Mouse (Mus musculus): ENCODE results near the gene Hnrnpr. TPM values are rescaled to one million over a fixed set of nuclear protein-coding genes. Genes with fewer than 3 reads are reported as not detected.

Gene Hnrnpr
- polyA plus RNA-seq, 1 experiment from 2014 or later, result 207 TPM

DNA sequence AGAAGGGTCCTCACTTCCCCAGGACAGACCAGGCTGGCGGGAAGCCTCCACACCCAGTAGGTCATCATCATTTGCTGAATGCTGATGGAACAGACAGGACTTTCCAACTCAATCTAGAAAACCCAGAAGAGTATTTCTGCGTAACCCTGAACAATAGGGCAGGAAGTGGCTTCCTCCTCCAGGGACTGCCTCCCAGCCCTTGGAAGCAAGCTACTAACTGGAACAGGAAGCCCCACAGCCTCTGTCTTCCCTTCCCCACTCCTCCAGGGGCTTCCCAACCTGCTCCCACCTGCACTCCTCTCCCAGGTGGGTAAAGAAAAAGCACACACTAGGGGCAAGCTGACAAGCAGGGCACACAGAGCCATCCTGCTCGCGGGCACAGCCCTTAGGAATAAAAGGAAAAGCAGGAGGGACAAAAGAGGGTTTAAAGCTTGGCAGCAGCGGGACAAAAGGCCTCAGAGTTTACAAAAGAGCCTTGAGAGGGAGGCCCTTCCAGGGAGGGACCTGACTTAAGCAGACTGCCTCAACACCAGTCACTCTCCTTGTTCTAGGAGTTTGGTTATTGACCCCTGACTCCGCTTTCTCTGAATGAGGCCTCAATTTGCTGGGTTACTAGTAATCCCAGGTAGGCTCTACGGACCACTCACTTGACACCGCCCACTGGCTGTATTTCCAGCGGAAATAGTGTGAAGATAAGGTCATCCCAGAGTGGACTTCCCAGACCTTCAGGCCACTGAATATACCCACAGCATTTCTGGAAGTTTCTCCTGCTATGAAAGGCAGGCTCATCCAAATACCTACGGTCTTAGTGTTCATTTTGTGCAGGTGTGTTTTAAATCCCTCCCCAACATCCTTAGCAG is 27.9 kb upstream of the Hnrnpr start:
- DNase-seq, result peak; percentile 62
- no peak for ATAC-seq (ENCODE audit: low FRiP score, low TSS enrichment)
- H3K9ac ChIP-seq (replicated peaks; ENCODE audit: low read length), result peak overlapping the region; percentile 18; the same call in 1 of the 2 replicates

DNA sequence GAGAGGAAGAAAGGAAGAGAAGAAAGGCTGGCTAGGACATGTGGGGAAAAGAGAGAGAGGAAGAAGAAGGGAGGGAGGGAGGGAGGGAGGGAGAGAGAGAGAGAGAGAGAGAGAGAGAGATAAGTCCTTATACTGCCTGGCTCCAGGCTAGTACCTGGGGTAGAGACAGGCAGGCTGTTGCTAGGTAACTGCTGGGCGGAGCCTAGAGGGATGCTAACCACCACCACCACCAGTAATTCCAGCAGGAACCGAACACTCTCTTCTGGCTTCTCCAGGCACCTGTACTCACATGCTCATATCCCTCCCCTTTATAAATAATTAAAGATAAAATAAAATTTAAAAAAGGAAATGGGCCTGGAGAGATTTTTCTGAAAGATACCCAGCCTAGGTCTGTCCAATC is 27.0 kb upstream of the Hnrnpr start:
- DNase-seq (peak; percentile 81), ATAC-seq (ENCODE audit: low FRiP score, low TSS enrichment) (no peak)
- peak overlapping the region; percentile 84 for H3K4me2 ChIP-seq (ENCODE audit: low read length)
- peaks cover 16% of the 10 kb centered on the region for H3K36me3 ChIP-seq (ENCODE audit: control insufficient read depth, insufficient read depth, low read length)
- peaks cover 2% of the 10 kb centered on the region; the same call in 1 of the 2 replicates for H3K27me3 ChIP-seq (ENCODE audit: control insufficient read depth, insufficient read depth, low read length)
- H3K4me3 ChIP-seq (replicated peaks; ENCODE audit: low read depth, low read length), result no peak overlapping the region
- H3K4me1 ChIP-seq (ENCODE audit: control insufficient read depth, insufficient read depth, low read length), result peaks cover 36% of the 10 kb centered on the region
- WGBS, result 11% methylated on average over 2 of the region's 2 CpGs
- H3K9me3 ChIP-seq (ENCODE audit: control insufficient read depth, low read length), result no peaks in the 10 kb centered on the region
- H3K27ac ChIP-seq (replicated peaks; ENCODE audit: low read depth, low read length), result peak overlapping the region; percentile 92
- 0 out of 2 replicates have a peak overlapping the region, but pooled peaks have one; percentile 80 for H3K9ac ChIP-seq (replicated peaks; ENCODE audit: low read length)

More for the DNA sequence above, 27.9 kb upstream of the Hnrnpr start:
- H3K4me3 ChIP-seq (replicated peaks; ENCODE audit: low read depth, low read length), result no peak overlapping the region
- peaks cover 7% of the 10 kb centered on the region for H3K36me3 ChIP-seq (ENCODE audit: control insufficient read depth, insufficient read depth, low read length)
- no peaks in the 10 kb centered on the region for H3K9me3 ChIP-seq (ENCODE audit: control insufficient read depth, low read length)
- WGBS, result 8% methylated on average over 10 of the region's 10 CpGs
- peaks cover 36% of the 10 kb centered on the region for H3K4me1 ChIP-seq (ENCODE audit: control insufficient read depth, insufficient read depth, low read length)
- peak overlapping the region; percentile 14 for H3K4me2 ChIP-seq (ENCODE audit: low read length)
- H3K27ac ChIP-seq (replicated peaks; ENCODE audit: low read depth, low read length), result peak overlapping the region; percentile 92
- H3K27me3 ChIP-seq (ENCODE audit: control insufficient read depth, insufficient read depth, low read length), result no peaks in the 10 kb centered on the region

DNA sequence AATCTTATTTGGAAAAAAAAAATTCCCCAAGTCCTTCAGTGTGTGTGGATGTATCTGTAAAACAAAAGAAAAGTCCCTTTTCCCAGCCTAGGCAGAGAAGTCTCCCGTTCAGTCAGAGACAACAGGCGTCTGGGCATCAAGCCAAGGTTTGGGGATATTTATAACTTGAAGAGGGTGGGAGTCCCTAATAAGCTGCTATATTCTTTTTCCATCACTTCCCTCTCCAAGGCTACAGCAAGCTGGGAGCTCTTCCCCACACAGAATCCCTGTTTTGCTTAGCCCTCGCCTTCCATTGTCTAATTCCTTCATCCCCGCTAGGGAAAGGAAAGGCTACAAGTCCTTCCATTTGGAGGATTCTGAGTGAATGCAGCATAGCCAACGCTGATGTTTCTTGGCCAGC is 26.3 kb upstream of the Hnrnpr start, which contains the start of gene Zfp46:
Gene Zfp46, plus strand, starts transcription at position 229 of the 400 bp plus-strand sequence.
- 16% methylated on average over 5 of the region's 5 CpGs for WGBS
- Histone ChIP-seq H3K4me3 (replicated peaks; ENCODE audit: low read depth, low read length) (peak within 1 kb of the TSS; percentile 71), H3K4me2 (ENCODE audit: low read length) (peak within 1 kb of the TSS; percentile 84), H3K9ac (replicated peaks; ENCODE audit: low read length) (peak within 1 kb of the TSS; percentile 80), H3K9me3 (ENCODE audit: control insufficient read depth, low read length) (no peaks in the 10 kb centered on the region), H3K4me1 (ENCODE audit: control insufficient read depth, insufficient read depth, low read length) (peaks cover 36% of the 10 kb centered on the region), H3K36me3 (ENCODE audit: control insufficient read depth, insufficient read depth, low read length) (peaks cover 21% of the 10 kb centered on the region), H3K27ac (replicated peaks; ENCODE audit: low read depth, low read length) (peak within 1 kb of the TSS; percentile 92), H3K27me3 (ENCODE audit: control insufficient read depth, insufficient read depth, low read length) (peaks cover 8% of the 10 kb centered on the region; the same call in 1 of the 2 replicates)
- ATAC-seq (ENCODE audit: low FRiP score, low TSS enrichment) (no peak), DNase-seq (peak; percentile 89)

DNA sequence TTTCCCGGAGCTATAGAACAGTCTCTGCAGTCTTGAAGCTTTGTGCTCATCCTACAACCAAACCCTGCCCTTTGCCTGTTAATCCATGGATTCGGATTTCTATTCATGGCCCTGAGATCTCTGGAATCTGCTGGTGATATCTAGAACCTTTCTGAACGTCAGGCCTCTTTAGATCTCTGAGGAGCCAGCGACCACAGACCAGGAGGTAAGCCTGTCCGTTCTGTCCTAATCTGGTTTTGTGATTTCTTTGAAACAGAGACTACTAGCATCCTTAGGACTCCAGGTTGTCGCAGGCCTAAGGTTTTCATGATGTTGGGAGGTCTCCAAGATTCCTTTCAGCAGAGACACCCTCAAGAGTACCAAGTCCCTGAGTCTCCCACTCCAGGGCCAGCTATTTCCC is 25.9 kb upstream of the Hnrnpr start:
- H3K27me3 ChIP-seq (ENCODE audit: control insufficient read depth, insufficient read depth, low read length), result peaks cover 9% of the 10 kb centered on the region; the same call in 1 of the 2 replicates

DNA sequence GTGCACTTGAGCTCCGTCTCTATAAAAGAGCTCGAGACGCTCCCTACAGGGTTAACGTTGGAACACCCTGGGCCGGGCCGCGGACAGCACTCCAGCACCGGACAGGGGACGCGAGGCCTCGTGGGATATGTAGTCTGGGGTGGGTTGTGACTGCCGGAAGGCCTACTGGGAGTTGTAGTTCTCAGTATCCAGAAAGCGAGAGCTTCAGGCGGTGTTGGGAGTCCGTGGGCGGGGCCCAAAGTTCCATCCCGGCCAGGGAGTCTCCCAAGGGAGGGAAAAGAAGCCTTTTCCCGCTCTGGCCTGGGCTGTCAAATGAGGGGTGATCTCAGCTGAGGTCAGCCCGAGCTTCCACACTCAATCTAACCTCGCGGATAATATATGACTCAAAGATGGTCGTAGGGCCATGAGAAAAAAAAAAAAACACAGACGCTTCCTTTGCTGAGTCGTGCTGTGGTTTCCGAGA is 25.4 kb upstream of the Hnrnpr start:
- no peaks in the 10 kb centered on the region for H3K9me3 ChIP-seq (ENCODE audit: control insufficient read depth, low read length)
- H3K4me1 ChIP-seq (ENCODE audit: control insufficient read depth, insufficient read depth, low read length), result peaks cover 39% of the 10 kb centered on the region

More for the DNA sequence above, 25.9 kb upstream of the Hnrnpr start:
- H3K27ac ChIP-seq (replicated peaks; ENCODE audit: low read depth, low read length), result peak overlapping the region; percentile 92
- H3K4me1 ChIP-seq (ENCODE audit: control insufficient read depth, insufficient read depth, low read length), result peaks cover 36% of the 10 kb centered on the region
- H3K4me2 ChIP-seq (ENCODE audit: low read length), result peak overlapping the region; percentile 84
- DNase-seq (no peak), ATAC-seq (ENCODE audit: low FRiP score, low TSS enrichment) (no peak)
- no peaks in the 10 kb centered on the region for H3K9me3 ChIP-seq (ENCODE audit: control insufficient read depth, low read length)
- WGBS, result 13% methylated on average over 6 of the region's 6 CpGs
- H3K9ac ChIP-seq (replicated peaks; ENCODE audit: low read length), result peak overlapping the region; percentile 80
- H3K36me3 ChIP-seq (ENCODE audit: control insufficient read depth, insufficient read depth, low read length), result peaks cover 26% of the 10 kb centered on the region
- H3K4me3 ChIP-seq (replicated peaks; ENCODE audit: low read depth, low read length), result peak overlapping the region; percentile 71

DNA sequence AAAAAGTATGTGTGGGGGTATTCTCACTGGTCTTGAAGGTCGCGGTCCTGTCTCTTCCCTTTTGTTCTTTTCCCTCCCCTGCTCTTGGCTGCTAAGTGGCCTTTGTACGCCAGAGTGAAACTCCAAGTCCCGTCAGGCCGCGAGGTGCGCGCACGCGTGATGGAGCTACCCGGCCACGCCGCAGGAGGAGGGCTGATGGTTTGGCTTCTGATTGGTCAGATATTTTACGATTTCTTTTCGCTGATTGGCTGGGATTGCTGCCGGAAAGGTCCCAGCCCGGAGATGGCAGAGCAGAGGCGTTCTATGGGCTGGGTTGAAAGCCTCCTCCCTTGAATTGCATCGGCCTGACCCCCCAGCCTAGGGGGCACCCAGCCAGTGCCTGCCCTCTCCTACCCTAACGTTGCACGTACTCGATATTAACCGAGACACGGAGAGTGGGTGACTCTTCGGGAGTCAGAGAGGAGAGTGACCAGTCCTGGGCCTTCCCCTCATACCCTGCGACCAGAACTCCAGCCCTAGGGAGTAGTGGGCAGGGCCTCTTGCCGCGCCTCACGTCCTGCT is 24.9 kb upstream of the Hnrnpr start:
- DNase-seq (peak; percentile 99), ATAC-seq (ENCODE audit: low FRiP score, low TSS enrichment) (peak; percentile 88)
- H3K27ac ChIP-seq (replicated peaks; ENCODE audit: low read depth, low read length), result peak overlapping the region; percentile 92
- H3K4me3 ChIP-seq (replicated peaks; ENCODE audit: low read depth, low read length), result peak overlapping the region; percentile 71
- peaks cover 9% of the 10 kb centered on the region; the same call in 1 of the 2 replicates for H3K27me3 ChIP-seq (ENCODE audit: control insufficient read depth, insufficient read depth, low read length)
- peaks cover 36% of the 10 kb centered on the region for H3K36me3 ChIP-seq (ENCODE audit: control insufficient read depth, insufficient read depth, low read length)
- H3K4me1 ChIP-seq (ENCODE audit: control insufficient read depth, insufficient read depth, low read length), result peaks cover 43% of the 10 kb centered on the region
- peak overlapping the region; percentile 80 for H3K9ac ChIP-seq (replicated peaks; ENCODE audit: low read length)
- peak overlapping the region; percentile 84 for H3K4me2 ChIP-seq (ENCODE audit: low read length)
- WGBS, result 0% methylated on average over 29 of the region's 29 CpGs
- no peaks in the 10 kb centered on the region for H3K9me3 ChIP-seq (ENCODE audit: control insufficient read depth, low read length)

More for the DNA sequence above, 25.4 kb upstream of the Hnrnpr start:
- Histone ChIP-seq H3K9ac (replicated peaks; ENCODE audit: low read length) (peak overlapping the region; percentile 80), H3K27ac (replicated peaks; ENCODE audit: low read depth, low read length) (peak overlapping the region; percentile 92), H3K27me3 (ENCODE audit: control insufficient read depth, insufficient read depth, low read length) (peaks cover 9% of the 10 kb centered on the region; the same call in 1 of the 2 replicates), H3K4me3 (replicated peaks; ENCODE audit: low read depth, low read length) (peak overlapping the region; percentile 71), H3K36me3 (ENCODE audit: control insufficient read depth, insufficient read depth, low read length) (peaks cover 31% of the 10 kb centered on the region), H3K4me2 (ENCODE audit: low read length) (peak overlapping the region; percentile 84)
- WGBS, result 1% methylated on average over 25 of the region's 25 CpGs
- peak; percentile 92 for ATAC-seq (ENCODE audit: low FRiP score, low TSS enrichment)
- peak; percentile 96 for DNase-seq

DNA sequence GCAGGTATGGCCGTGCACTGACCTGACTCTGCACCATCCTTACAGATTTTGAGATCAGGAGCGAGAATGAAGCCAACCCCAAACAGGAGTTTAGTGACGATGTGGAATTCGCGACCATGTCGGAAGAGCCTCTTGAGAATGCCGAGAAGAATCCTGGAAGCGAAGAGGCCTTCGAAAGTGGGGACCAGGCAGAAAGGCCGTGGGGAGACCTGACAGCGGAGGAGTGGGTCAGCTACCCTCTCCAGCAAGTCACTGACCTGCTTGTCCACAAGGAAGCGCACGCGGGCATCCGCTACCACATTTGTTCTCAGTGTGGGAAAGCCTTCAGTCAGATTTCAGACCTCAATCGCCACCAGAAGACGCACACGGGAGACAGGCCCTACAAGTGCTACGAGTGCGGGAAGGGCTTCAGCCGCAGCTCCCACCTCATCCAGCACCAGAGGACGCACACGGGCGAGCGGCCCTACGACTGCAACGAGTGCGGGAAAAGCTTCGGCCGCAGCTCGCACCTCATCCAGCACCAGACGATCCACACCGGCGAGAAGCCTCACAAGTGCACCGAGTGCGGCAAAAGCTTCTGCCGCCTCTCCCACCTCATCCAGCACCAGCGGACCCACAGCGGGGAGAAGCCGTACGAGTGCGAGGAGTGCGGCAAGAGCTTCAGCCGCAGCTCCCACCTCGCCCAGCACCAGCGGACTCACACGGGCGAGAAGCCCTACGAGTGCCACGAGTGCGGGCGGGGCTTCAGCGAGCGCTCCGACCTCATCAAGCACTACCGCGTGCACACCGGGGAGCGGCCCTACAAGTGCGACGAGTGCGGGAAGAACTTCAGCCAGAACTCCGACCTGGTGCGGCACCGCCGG is 20.6 kb upstream of the Hnrnpr start:
- peaks cover 72% of the 10 kb centered on the region for H3K36me3 ChIP-seq (ENCODE audit: control insufficient read depth, insufficient read depth, low read length)
- DNase-seq, result peak; percentile 52
- H3K27ac ChIP-seq (replicated peaks; ENCODE audit: low read depth, low read length), result no peak overlapping the region
- 0 out of 2 replicates have a peak overlapping the region, but pooled peaks have one; percentile 36 for H3K9ac ChIP-seq (replicated peaks; ENCODE audit: low read length)
- peaks cover 19% of the 10 kb centered on the region; the same call in 1 of the 2 replicates for H3K4me1 ChIP-seq (ENCODE audit: control insufficient read depth, insufficient read depth, low read length)
- no peak for ATAC-seq (ENCODE audit: low FRiP score, low TSS enrichment)
- H3K9me3 ChIP-seq (ENCODE audit: control insufficient read depth, low read length), result no peaks in the 10 kb centered on the region
- peaks cover 9% of the 10 kb centered on the region; the same call in 1 of the 2 replicates for H3K27me3 ChIP-seq (ENCODE audit: control insufficient read depth, insufficient read depth, low read length)
- 25% methylated on average over 66 of the region's 66 CpGs for WGBS
- H3K4me3 ChIP-seq (replicated peaks; ENCODE audit: low read depth, low read length), result no peak overlapping the region
- H3K4me2 ChIP-seq (ENCODE audit: low read length), result peak overlapping the region; percentile 33

All from midbrain, embryonic 14.5 days (tissue).